Mouse (Mus musculus): Measurements from ENCODE around the gene Khdrbs1. TPM values are rescaled to one million over a fixed set of nuclear protein-coding genes. Genes with fewer than 3 reads are reported as not detected.
"Not testable (repeated sequence)": the region's sequence is repeated elsewhere in the genome, so short reads cannot be mapped to it uniquely, and the experiment has no call there.

The Khdrbs1 gene
- polyA plus RNA-seq, 3 experiments from 2014 or later = 35.0 to 40.3 (median 39.9) TPM

GRCm38 (mm10) chr4:129743010-129743390, 897 bp upstream of the Khdrbs1 start:
- no peak for ATAC-seq

GRCm38 (mm10) chr4:129741974-129742231, 200 bp downstream of the Khdrbs1 start:
- ATAC-seq = no peak

- no peak for ATAC-seq
Observed at GRCm38 (mm10) chr4:129741251-129741973, 691 bp downstream of the Khdrbs1 start.

- no peak for ATAC-seq
Observed at GRCm38 (mm10) chr4:129739111-129739645, 2.9 kb downstream of the Khdrbs1 start.

GRCm38 (mm10) chr4:129736173-129736572, 5.9 kb downstream of the Khdrbs1 start:
- no peak for ATAC-seq

GRCm38 (mm10) chr4:129735485-129735884, 6.6 kb downstream of the Khdrbs1 start:
- not testable (repeated sequence) for ATAC-seq

- peak; percentile 70 for ATAC-seq
Observed at GRCm38 (mm10) chr4:129731423-129731822, 10.7 kb downstream of the Khdrbs1 start.

GRCm38 (mm10) chr4:129716310-129716709, 25.8 kb downstream of the Khdrbs1 start:
- no peak for ATAC-seq

- no peak for ATAC-seq
Observed at GRCm38 (mm10) chr4:129709486-129710129, 32.5 kb downstream of the Khdrbs1 start.

- ATAC-seq = no peak
Observed at GRCm38 (mm10) chr4:129706750-129707149, 35.4 kb downstream of the Khdrbs1 start.

- ATAC-seq = no peak
Observed at GRCm38 (mm10) chr4:129702454-129702853, 39.6 kb downstream of the Khdrbs1 start.

- peak; percentile 79 for ATAC-seq
Observed at GRCm38 (mm10) chr4:129701503-129702377, 40.4 kb downstream of the Khdrbs1 start.

- not testable (repeated sequence) for ATAC-seq
Observed at GRCm38 (mm10) chr4:129700661-129701060, 41.4 kb downstream of the Khdrbs1 start.

- ATAC-seq = no peak
Observed at GRCm38 (mm10) chr4:129700216-129700615, 41.9 kb downstream of the Khdrbs1 start.

- no peak for ATAC-seq
Observed at GRCm38 (mm10) chr4:129697191-129697590, 44.9 kb downstream of the Khdrbs1 start.

GRCm38 (mm10) chr4:129696158-129696985, 45.7 kb downstream of the Khdrbs1 start, which contains the start of gene Tmem39b:
Gene Tmem39b, minus strand, starts transcription at chr4:129696838.
- peak; percentile 84 for ATAC-seq

GRCm38 (mm10) chr4:129695815-129696157, 46.3 kb downstream of the Khdrbs1 start:
- no peak for ATAC-seq

- ATAC-seq = no peak
Observed at GRCm38 (mm10) chr4:129684531-129684930, 57.6 kb downstream of the Khdrbs1 start.

GRCm38 (mm10) chr4:129683901-129684493, 58.1 kb downstream of the Khdrbs1 start:
- no peak for ATAC-seq

GRCm38 (mm10) chr4:129681837-129682236, 60.3 kb downstream of the Khdrbs1 start:
- no peak for ATAC-seq

- no peak for ATAC-seq
Observed at GRCm38 (mm10) chr4:129672878-129673449, 69.1 kb downstream of the Khdrbs1 start.

All from inflammation-experienced regulatory T-cells, adult 6 months (primary cell).